Mouse (Mus musculus): ENCODE data around the gene Tlk1. TPM values are rescaled to one million over a fixed set of nuclear protein-coding genes. Genes with fewer than 3 reads are reported as not detected.

Gene Tlk1
- total RNA-seq, 4 experiments from 2014 or later, result 58.4 to 69.2 (median 61.3) TPM

GRCm38 (mm10) chr2:70682324-70682723, 143.2 kb downstream of the Tlk1 start:
- no peak for DNase-seq

- DNase-seq, result no peak
These were observed 151.9 kb downstream of the Tlk1 start for GRCm38 (mm10) chr2:70673445-70674126.

GRCm38 (mm10) chr2:70672476-70672875, 153.1 kb downstream of the Tlk1 start:
- no peak for DNase-seq

- no peak for DNase-seq
These were observed 155.6 kb downstream of the Tlk1 start for GRCm38 (mm10) chr2:70669896-70670295.

- DNase-seq, result no peak
These were observed 156.3 kb downstream of the Tlk1 start for GRCm38 (mm10) chr2:70669241-70669640.

GRCm38 (mm10) chr2:70667016-70667415, 158.5 kb downstream of the Tlk1 start:
- no peak for DNase-seq

- DNase-seq, result no peak
These were observed 161.8 kb downstream of the Tlk1 start for GRCm38 (mm10) chr2:70663764-70664163.

Other genes starting within 250 kb of the Tlk1 start
- gene Gorasp2, start 164.2 kb downstream of the Tlk1 start, total RNA-seq (2022), result 100 to 1,000 TPM; 112 to 131 (median 121) TPM
- under 1 TPM in 2 of 4 experiments, not detected in 2; 0.35 to 0.66 TPM for gene Gm26558, start 163.6 kb downstream of the Tlk1 start, total RNA-seq (2022)
- gene Dcaf17, start 229.6 kb upstream of the Tlk1 start, total RNA-seq (2022), result 10 to 100 TPM; 11.2 to 14.7 (median 13.7) TPM
- gene Mettl8, start 229.9 kb upstream of the Tlk1 start, total RNA-seq (2022), result 10 to 100 TPM; 15.0 to 19.3 (median 17.1) TPM

Measured in adrenal gland, adult 8-10 months (tissue).